Mouse (Mus musculus): ENCODE measurements around the gene Slc5a10.

The Slc5a10 gene

DNA sequence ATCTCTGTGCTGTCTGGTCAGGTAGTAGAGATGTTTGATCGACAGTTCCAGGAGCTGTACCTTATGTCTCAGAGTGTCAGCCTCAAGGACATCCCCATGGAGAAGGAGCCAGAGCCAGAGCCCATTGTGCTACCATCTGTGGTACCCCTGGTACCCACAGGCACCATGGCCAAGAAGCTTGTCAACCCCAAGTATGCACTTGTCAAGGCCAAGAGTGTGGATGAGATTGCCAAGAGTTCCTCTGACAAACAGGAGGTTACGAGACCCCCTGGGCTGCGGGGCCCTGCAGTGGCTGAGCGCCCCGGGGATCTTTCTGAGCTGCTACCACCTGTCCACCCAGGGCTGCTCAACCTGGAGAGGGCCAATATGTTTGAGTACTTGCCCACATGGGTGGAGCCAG lies 18.1 kb downstream of the Slc5a10 start:
- no peak for DNase-seq (ENCODE audit: low spot score)

DNA sequence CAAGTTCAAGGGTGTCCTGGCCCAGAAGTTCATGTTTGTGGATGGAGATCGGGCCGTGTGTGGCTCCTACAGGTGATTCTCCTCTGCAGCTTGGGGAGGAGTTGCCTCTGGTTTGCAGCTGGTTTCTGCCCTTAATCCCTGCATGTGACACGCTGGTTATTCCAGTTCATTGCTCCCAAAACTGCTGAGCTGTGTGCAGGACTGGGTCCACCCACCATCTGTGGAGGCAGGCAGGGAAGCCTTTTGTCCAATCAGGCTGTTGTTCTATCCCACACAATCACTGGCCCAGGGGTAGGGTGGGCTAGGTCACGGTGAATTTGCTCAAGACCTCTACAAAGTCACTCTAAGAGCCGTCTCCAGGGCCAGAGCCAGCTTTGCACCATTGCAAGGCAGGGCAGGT lies 18.9 kb downstream of the Slc5a10 start:
- DNase-seq (ENCODE audit: low spot score): no peak

DNA sequence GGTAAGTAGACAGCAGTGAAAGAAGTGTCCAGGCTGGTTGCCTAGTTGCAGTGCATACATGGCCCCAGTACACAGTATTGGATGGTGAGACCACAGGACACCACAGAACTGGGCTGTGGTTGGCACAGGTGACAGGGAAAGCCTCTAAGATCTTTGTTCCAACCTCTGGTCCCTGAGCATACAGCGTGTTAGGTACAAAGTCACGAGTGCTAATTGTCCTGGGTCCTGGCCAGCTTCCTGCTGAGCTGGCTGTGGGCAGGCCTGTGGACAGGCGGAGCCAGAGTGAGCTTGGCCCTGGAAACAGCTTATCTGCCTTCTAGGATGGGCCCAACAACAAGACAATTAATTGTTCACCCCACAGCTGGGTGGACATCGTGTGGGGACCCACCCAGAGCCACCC lies 20.7 kb downstream of the Slc5a10 start:
- no peak for DNase-seq (ENCODE audit: low spot score)

DNA sequence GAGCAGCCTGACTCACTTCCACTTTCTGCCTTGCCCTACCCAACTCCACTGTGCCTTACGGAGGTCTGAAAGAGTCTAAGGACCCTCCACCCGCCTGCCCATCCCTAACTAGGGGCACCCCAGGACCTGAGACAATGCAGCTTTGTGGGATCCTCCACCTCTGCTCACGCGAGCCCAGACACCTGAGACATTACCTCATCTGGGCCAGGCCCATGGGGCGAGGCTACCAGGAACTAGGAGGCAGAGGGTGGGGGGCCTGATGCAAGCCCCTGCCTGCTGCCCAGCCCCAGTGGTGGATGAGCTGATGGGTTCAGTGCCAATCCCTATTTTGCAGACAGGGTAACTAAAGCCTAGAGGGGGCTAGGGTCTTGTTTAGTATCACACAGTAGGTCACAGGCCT lies 21.2 kb downstream of the Slc5a10 start:
- DNase-seq (ENCODE audit: low spot score): no peak

DNA sequence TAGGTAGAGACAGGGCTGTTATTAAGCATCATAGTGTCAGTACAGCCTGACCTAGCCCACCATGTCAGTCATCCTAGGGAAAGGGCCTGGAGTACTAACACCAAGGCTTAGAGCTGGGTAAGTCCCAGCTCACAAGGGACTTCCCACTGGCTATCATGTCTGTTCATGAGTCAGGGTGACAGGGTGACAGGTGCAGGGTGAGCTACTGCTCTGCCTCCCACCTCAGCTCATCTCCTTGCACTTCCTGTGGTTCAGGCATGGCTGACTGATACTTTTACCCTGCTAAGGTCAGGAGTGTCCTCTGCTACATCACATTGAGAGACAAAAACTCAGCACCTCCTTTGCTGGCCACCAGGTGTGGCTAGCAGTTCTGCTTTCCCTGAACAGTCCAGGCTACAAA lies 21.8 kb downstream of the Slc5a10 start:
- no peak for DNase-seq (ENCODE audit: low spot score)

DNA sequence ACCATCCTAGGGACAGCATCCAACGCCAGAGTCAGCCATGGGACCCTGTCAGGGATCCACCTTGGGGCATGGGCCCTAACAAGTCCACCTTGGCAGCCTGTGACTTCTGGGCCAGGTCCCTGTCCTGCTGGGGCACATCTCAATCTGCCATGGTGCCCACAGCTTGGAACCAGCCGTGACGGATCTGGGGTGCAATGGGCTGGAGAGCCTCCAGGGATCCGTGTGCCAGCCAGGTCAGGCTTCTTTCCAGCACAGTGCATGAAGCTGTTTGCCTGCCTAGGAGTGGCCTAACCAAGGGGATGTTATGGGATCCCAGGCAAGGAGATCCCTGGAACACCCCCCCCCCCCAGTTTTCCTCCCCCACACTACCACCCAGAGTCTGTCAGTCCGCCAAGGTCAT lies 27.6 kb downstream of the Slc5a10 start:
- no peak for DNase-seq (ENCODE audit: low spot score)

DNA sequence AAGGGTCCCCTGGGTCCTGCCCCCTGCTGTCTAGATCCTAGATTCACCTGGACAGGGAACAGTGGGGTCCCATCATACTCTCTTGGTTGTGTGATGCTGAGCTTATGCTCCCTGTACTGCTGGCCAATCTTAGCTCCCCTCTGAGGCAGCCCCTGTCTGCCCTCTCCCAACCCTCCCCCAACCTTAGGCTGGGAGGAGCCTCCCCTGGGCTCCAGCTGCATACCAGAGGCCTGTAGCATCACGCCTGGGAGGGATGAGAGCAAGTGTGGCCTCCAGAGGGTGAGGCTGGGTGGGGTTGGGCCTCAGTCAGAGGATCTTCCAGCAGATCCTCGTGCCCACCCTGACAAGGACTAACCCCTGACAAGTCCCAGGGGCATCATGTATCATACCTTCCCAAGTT lies 33.0 kb downstream of the Slc5a10 start:
- no peak for DNase-seq (ENCODE audit: low spot score)

DNA sequence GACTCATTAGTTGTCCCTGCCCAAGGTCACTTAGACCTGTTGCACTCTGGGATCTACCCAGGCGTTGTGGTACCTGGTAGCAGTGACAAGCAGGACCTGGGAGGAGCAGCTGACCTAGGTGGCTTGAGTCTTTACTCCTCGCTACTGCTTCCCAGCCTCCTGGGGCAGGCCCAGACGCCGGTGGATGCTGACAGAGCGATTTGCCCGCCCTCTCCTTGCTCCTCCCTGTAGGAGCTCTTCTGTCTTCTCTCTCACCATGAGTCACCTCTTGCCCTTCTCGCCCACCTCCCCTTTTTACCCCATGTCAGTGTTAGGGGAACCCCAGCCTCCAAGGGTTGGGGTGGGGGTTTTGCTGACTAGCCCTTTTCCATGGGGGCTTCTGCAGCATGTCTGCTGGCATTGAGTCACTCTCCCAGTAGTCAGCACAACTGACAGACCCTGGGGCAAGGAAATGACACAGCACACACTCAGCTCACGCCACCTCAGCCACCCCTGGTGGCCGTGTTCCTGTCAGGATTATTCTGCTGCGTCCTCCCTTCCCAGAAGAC lies 33.6 kb downstream of the Slc5a10 start:
- no peak for DNase-seq (ENCODE audit: low spot score)

DNA sequence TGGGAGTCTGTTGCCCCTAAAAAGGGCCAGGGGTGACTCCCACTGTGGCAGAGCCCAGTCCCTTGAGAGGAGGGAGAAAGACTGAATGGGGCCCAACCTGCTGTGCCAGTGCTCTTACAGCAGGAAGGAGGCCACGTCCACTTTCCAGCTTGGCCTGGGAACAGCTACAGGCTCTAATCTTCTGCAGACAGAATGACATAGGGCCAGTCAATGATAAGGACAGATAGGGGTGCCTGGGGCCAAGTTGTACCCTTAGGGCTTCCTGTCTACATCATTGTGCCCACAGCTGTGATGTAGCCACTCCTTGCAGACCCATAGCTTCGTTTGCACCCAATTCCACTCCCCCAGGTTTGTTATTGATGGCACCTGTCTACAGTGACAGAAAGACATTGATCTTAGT lies 34.5 kb downstream of the Slc5a10 start:
- DNase-seq (ENCODE audit: low spot score): no peak

DNA sequence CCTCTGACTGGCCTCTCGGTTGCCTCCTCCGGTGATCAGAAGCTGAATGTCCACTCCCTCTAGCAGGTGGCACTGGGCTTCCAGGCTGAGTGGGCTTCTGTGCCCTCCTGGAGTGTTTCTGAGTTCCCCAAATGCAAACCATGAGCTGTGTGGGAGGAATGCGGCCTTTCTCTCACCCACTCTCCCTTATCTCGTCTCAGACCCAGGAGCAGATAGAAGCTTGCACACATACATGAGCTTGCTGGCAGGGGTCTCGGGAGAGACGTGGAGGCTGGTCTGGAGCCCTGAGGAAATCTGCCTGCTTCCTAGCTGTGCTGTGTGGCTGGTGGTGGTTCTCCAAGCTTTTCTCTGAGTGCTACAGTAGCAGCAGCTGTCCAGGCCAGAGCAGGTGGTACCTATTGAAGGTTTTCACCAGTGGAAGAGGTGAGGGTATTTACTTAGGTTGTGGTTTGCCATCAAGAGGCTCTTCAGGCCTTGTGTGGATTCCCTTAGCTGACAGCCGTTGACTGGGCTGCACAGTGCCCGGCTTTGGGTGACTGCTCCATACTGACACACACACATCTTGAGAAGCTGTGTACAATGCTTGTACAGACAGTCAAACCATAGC lies 35.4 kb downstream of the Slc5a10 start:
- no peak for DNase-seq (ENCODE audit: low spot score)

DNA sequence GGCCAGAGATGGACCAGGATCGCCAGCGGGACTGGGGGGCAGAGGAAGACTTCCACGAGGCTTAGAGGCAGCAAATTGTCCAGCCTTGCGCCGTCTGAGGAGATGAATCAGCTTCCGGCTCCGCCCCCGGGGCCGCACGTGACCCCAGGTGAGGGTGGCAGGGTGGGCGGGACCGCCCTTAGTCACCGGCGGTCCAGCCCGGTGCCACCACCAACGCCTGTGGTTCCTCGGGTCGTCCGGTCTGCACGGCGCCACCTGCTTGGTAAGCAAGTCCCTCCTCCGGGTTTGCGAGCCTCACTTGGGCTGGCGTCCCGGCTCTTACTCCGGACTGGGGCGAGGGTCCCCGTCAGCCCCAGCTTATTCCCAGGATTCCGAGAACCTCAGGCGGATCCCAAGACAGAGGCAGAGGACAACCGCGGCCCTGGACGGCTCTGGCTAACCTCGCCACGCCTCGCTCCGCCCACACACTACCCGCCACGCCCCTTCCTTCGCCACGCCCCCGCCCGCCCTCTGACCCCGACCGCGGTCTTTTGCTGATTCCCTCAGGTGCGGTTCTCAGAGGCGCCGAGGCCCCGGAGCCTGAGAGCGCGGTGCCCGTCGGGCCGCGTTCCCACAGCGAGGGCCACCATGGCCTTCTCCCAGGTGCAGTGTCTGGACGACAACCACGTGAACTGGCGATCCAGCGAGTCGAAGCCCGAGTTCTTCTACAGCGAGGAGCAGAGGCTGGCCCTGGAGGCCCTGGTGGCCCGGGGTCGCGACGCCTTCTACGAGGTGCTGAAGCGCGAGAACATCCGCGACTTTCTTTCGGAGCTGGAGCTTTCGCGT lies 36.5 kb downstream of the Slc5a10 start, which contains the start of gene Fam83g:
TSS of gene Fam83g (plus strand) at position 185 of the 825 bp plus-strand sequence.
- DNase-seq (ENCODE audit: low spot score): no peak

DNA sequence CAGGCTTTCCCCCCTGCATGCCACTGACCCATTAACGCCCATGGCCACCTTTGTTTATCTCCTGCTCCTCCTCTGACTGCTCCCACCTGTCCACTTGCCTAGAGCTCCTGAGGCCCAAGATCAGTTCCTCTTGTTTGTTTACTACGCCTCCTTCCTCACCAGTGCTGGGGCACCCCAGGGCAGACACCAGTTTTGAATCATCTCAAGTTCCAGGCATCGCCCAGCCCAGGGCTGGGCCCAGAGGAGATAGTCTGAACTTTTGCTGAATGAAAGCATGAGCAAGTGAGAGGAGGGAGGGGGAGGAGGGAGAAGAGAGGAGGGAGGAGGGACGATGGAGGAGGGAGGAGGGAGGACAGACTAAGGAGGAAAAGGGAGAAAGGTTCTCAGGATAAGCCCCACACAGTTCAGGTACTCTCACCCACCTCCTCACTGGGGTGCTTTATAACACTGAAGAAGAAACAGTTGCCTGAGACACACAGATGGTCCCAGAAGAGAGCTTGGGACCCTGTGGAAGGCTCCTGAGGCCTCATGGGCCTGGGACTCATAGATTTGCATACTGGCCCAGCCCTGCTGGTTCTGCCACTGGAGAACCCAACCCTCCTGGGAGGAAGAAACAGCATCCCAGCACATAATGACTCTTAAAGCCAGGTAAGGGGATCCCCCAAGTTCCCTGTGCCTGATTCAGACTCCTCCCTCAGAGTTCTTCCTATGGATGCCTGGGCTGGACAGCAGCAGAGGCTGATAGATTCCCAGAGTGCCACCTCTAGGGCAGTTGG lies 41.3 kb downstream of the Slc5a10 start:
- no peak for DNase-seq (ENCODE audit: low spot score)

DNA sequence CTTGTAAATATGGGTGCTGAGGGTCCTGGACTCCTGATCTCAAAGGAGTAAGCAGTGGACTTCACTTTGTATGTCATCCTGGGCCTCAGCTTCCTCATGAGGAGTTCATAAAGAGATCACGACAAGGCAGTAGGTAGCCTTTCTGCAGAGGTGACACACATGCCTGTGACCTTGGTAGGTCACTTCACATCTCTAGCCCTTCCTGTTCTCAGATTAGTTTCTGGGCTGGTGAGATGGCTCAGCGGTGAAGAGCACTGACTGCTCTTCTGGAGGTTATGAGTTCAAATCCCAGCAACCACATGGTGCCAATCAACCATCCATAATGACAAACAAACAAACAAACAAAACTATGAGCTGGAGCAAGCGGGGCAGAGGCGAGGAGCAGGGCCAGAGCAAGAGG lies 42.9 kb downstream of the Slc5a10 start:
- DNase-seq (ENCODE audit: low spot score): no peak

DNA sequence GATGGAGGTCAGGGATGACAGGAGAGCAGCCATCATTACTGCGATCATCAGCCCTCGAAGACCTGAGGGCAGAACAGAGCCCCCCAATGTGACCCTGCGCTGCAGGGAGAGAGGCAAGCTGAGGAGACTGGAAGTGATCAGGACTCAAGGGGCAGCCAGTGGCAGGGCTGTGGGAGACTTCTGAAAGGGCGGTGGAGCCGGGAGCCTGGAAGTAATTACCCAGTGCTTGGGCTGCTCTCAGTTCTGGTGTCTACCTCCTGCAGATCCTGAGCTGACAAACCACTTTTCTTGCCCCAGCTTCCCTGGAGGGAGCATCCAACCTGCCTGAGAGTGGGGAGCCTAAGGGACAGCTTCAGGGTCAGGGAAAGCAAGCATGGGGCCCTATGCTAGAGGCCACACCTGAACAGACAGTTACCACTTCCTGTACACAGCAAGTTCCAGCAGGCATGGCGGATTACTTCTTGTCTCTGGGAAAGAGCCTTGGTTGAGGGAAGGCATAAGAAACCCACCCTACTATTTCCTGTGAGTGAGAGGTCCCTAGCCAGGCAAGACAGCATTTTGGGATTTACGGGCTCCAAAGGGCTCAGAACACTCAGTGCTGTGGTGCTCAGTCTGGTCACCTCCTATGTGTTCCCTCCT lies 44.3 kb downstream of the Slc5a10 start:
- DNase-seq (ENCODE audit: low spot score): no peak

DNA sequence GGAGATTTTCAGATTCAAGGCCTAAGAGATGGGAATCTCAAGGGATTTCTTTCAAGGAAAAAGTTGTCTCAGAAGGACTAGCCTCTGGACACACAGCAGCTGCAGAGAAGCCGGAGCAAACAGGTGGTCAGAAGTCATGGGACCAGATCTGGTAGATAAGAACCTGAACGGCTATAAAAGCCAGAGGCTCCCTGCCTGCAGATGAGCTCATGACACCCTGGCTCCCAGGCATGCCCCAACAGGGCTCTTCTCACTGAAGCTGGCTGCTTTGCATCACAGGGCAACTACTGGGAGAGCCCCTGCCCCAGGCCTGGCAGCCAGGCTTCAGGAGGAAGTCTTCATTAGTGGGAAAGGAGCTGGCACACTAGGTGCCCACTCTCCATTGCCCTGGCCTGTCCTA lies 45.3 kb downstream of the Slc5a10 start:
- DNase-seq (ENCODE audit: low spot score): no peak

DNA sequence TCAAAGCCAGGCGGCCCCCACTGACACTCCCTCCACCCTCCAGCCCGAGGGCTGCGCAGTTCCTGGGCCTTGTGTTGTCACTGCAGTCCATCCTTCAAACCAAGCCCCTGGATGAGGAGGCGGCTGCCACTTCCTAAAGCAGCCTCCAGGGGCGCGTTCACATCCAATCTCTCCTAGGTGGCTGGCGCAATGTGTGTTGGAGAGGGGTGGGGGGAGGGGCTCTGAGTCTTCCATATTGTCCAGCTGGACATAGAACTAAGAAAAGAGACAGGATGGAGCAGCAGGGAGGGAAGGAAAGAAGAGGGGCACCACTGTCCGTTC lies 45.8 kb downstream of the Slc5a10 start:
- DNase-seq (ENCODE audit: low spot score): no peak

DNA sequence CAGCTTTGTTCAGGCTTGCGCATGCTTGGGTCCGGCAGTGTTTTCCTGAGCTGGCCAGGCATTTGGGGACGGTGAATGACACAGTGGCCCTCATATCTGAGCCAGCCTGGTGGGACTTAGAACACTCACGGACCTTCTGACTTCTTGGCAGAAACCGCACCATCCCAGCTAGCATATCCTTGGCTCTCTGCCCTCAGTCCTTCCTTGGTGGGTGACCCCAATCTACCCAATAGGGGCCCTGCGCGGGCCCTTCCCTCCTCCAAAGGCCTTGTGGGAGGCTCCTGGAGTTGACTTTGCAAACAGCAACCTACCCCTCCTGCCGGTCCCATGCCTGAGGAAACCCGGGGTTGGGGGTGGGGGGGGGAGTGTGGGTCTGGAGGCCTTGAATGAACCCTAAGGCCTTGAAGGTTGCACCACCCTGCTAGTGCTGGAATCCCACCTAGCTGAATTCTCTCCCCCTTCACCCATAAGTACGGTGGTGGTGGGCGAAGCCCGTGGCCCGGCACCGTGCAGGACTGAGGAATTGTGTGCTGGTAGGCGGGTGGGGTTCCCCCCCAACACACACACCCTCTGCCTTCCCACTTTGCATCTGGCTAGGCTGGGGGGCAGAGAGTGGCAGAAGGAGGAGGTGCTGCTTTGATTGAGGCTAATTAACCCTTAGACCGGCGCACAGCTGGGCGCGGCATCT lies 46.3 kb downstream of the Slc5a10 start:
- DNase-seq (ENCODE audit: low spot score): no peak

DNA sequence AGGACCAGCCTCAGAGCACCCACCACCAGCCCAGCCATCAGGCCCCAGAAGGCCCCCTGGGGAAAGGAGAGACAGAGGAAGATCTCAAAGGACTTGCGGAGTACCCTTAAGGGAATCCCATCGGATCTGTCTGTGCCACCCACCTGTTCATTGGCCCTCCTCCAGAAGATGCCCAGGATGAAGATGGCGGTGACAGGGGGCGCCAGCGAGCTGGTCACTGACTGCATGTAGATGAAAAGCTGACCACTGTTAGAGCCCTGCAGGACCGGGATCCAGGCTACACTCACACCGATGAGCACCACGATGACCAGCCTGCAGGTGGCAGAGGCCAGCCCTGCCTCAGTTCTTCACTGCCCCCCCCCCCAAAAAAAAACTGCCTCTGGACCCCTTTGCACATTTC lies 46.9 kb downstream of the Slc5a10 start:
- DNase-seq (ENCODE audit: low spot score): peak; percentile 31

DNA sequence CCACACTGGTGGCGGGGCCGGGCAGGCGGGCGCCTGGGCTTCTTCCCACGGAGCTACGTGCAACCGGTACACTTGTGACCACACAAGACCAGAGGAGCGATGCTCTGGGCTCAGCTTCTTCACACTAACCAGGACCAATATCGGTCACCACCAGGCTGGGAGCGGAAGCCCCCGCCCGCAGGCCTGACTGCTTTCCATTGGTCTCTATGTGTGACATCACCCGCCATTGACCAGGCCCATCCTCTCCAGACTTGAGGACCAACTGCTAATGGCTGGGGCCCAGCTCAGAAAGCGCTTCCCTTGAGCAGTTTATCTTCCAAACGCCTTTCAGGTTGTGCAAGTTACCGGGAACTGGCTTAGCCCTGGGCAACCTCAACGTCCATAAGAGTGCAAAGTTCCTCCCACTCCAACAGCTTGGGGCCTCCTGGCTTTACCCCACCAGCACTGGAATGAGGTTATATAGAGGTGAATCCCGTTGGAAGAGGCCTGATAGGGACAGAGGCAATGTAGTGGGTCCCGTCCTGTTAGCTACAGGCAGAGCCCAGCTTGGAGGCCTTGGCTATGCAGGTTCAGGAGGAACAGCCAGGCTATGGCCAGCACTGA lies 48.7 kb downstream of the Slc5a10 start:
- no peak for DNase-seq (ENCODE audit: low spot score)

DNA sequence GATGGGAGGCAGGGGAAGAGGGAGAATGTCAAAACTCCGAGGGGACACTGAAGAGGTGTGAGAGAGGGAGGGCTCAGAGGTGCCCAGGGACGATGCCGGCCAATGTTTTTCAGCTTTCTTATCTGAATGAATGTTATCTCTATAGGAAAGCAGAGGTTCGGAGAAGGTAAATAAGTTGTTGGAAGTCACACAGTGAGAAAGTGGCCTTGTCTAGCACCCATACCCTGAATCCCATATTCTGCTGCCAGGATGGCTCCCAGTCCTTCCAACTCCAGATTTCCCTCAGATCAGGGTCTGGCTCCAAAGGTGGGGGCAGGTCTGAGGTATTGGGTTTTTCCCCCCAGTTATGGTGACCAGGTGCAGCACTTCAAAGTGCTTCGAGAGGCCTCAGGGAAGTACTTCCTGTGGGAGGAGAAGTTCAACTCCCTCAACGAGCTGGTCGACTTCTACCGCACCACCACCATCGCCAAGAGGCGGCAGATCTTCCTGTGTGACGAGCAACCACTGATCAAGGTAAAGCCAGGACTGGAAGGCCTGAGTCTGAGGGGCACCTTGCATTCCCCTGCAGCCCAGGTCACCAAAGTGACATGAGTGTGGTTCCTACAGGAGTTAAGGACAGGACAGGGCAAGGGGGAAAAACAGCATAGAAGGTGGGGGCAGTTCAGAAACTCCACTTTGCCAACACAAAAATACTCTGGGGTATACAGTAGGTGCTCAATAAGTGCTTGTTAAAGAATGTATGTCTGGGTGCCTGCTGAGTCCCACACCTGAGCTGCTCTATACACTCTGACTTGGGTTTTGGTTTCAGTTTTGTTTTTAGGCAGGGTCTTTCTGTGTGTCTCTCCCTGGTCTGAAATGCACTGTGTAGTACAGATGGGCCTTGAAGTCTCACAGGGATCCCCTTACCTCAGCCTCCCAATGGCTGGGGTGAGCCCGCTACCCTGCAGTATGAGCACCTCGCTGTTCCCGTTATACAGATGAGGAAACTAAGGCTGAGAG lies 50.8 kb downstream of the Slc5a10 start:
- DNase-seq (ENCODE audit: low spot score): no peak

Data from layer of hippocampus, adult 11-12 months (tissue).